Mouse (Mus musculus): ENCODE measurements around the gene Edn1. TPM values are rescaled to one million over a fixed set of nuclear protein-coding genes. Genes with fewer than 3 reads are reported as not detected.

Edn1 gene
- polyA plus RNA-seq, 1 experiment from 2014 or later = 1.5 TPM

- Histone ChIP-seq H3K9me3 (ENCODE audit: control insufficient read depth, low read length) (no peaks in the 10 kb centered on the region), H3K4me1 (replicated peaks; ENCODE audit: control insufficient read depth, insufficient read depth, low read length) (peaks cover 5% of the 10 kb centered on the region), H3K4me2 (ENCODE audit: low read length) (no peak overlapping the region), H3K9ac (replicated peaks; ENCODE audit: low read depth, low read length) (no peak overlapping the region), H3K36me3 (ENCODE audit: control insufficient read depth, insufficient read depth) (no peaks in the 10 kb centered on the region), H3K4me3 (replicated peaks; ENCODE audit: low read length) (no peak overlapping the region), H3K27me3 (replicated peaks; ENCODE audit: control insufficient read depth, insufficient read depth, low read length) (peaks cover 14% of the 10 kb centered on the region), H3K27ac (ENCODE audit: low read length) (no peak overlapping the region)
- WGBS = 75% methylated on average over 14 of the region's 14 CpGs
- no peak for ATAC-seq
Observed at GRCm38 (mm10) chr13:42306870-42307800, 5.9 kb downstream of the Edn1 start.

- ATAC-seq = no peak
- Histone ChIP-seq H3K27me3 (replicated peaks; ENCODE audit: control insufficient read depth, insufficient read depth, low read length) (peaks cover 3% of the 10 kb centered on the region), H3K4me3 (replicated peaks; ENCODE audit: low read length) (no peak overlapping the region), H3K36me3 (ENCODE audit: control insufficient read depth, insufficient read depth) (no peaks in the 10 kb centered on the region), H3K9me3 (ENCODE audit: control insufficient read depth, low read length) (no peaks in the 10 kb centered on the region), H3K9ac (replicated peaks; ENCODE audit: low read depth, low read length) (no peak overlapping the region), H3K4me1 (replicated peaks; ENCODE audit: control insufficient read depth, insufficient read depth, low read length) (no peaks in the 10 kb centered on the region), H3K4me2 (ENCODE audit: low read length) (no peak overlapping the region), H3K27ac (ENCODE audit: low read length) (no peak overlapping the region)
- 69% methylated on average over 16 of the region's 16 CpGs for WGBS
Observed at GRCm38 (mm10) chr13:42308368-42309103, 7.3 kb downstream of the Edn1 start.

DNA sequence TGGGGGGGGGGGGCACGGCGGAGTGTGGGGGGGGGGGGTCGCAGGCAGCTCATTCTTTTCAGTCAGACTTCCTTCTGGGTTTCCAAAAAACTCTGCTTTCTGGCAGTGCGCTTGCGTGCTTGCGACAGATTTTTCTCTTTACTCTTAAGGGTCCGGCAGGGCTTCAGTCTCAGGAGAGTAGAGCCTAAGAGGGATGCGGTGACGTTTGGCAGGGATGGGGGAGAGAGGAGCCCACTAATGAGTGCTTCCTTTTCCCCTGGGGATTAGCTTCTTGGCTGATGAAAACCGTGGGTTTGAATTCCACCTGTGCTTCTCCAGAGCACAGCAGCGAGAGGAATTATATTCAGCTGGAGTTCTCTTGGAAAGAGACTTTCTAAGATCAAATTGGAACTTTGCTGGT lies 8.5 kb downstream of the Edn1 start:
- Histone ChIP-seq H3K36me3 (ENCODE audit: control insufficient read depth, insufficient read depth) (no peaks in the 10 kb centered on the region), H3K27me3 (replicated peaks; ENCODE audit: control insufficient read depth, insufficient read depth, low read length) (no peaks in the 10 kb centered on the region), H3K4me3 (replicated peaks; ENCODE audit: low read length) (no peak overlapping the region), H3K4me1 (replicated peaks; ENCODE audit: control insufficient read depth, insufficient read depth, low read length) (no peaks in the 10 kb centered on the region), H3K4me2 (ENCODE audit: low read length) (no peak overlapping the region), H3K9ac (replicated peaks; ENCODE audit: low read depth, low read length) (no peak overlapping the region), H3K9me3 (ENCODE audit: control insufficient read depth, low read length) (no peaks in the 10 kb centered on the region), H3K27ac (ENCODE audit: low read length) (no peak overlapping the region)
- no peak for ATAC-seq
- WGBS = 26% methylated on average over 9 of the region's 11 CpGs

GRCm38 (mm10) chr13:42315628-42316027 lies 14.4 kb downstream of the Edn1 start:
- Histone ChIP-seq H3K9ac (replicated peaks; ENCODE audit: low read depth, low read length) (no peak overlapping the region), H3K4me3 (replicated peaks; ENCODE audit: low read length) (no peak overlapping the region), H3K27ac (ENCODE audit: low read length) (no peak overlapping the region), H3K9me3 (ENCODE audit: control insufficient read depth, low read length) (no peaks in the 10 kb centered on the region), H3K27me3 (replicated peaks; ENCODE audit: control insufficient read depth, insufficient read depth, low read length) (no peaks in the 10 kb centered on the region), H3K4me2 (ENCODE audit: low read length) (no peak overlapping the region), H3K36me3 (ENCODE audit: control insufficient read depth, insufficient read depth) (no peaks in the 10 kb centered on the region), H3K4me1 (replicated peaks; ENCODE audit: control insufficient read depth, insufficient read depth, low read length) (no peaks in the 10 kb centered on the region)
- no peak for ATAC-seq
- 82% methylated on average over 1 of the region's 1 CpGs for WGBS

- Histone ChIP-seq H3K27ac (ENCODE audit: low read length) (no peak overlapping the region), H3K27me3 (replicated peaks; ENCODE audit: control insufficient read depth, insufficient read depth, low read length) (no peaks in the 10 kb centered on the region), H3K9me3 (ENCODE audit: control insufficient read depth, low read length) (no peaks in the 10 kb centered on the region), H3K4me1 (replicated peaks; ENCODE audit: control insufficient read depth, insufficient read depth, low read length) (no peaks in the 10 kb centered on the region), H3K4me3 (replicated peaks; ENCODE audit: low read length) (no peak overlapping the region), H3K36me3 (ENCODE audit: control insufficient read depth, insufficient read depth) (no peaks in the 10 kb centered on the region), H3K4me2 (ENCODE audit: low read length) (no peak overlapping the region), H3K9ac (replicated peaks; ENCODE audit: low read depth, low read length) (no peak overlapping the region)
- no peak for ATAC-seq
- WGBS = 92% methylated on average over 4 of the region's 4 CpGs
Observed at GRCm38 (mm10) chr13:42317808-42318207, 16.5 kb downstream of the Edn1 start.

DNA sequence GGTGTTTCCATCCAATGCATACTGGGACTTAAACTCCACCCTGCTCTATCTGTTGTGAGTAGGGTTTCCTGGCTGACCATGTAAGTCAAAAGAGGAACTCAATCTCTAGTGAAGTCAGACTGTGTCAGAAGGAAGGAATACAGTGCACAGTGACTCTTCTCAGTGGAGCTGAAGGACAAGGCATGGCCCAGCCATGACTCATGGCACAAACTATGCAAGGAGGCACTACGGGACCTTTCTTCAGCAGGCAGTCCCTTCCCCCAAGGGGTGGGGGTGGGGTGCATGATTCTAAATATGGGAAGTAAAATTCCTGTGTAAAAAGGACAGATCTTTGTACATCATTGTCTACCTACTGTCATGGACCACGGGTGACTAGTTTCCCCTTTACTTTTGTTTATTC lies 27.3 kb downstream of the Edn1 start:
- 88% methylated on average over 2 of the region's 2 CpGs for WGBS
- no peak for ATAC-seq
- H3K36me3 ChIP-seq (ENCODE audit: control insufficient read depth, insufficient read depth) = no peaks in the 10 kb centered on the region

GRCm38 (mm10) chr13:42331104-42331503 lies 29.8 kb downstream of the Edn1 start:
- H3K9ac ChIP-seq (replicated peaks; ENCODE audit: low read depth, low read length) = no peak overlapping the region
- H3K27me3 ChIP-seq (replicated peaks; ENCODE audit: control insufficient read depth, insufficient read depth, low read length) = no peaks in the 10 kb centered on the region
- WGBS = 99% methylated on average over 2 of the region's 2 CpGs
- no peaks in the 10 kb centered on the region for H3K36me3 ChIP-seq (ENCODE audit: control insufficient read depth, insufficient read depth)
- no peaks in the 10 kb centered on the region for H3K9me3 ChIP-seq (ENCODE audit: control insufficient read depth, low read length)
- ATAC-seq = no peak
- H3K4me3 ChIP-seq (replicated peaks; ENCODE audit: low read length) = no peak overlapping the region
- H3K4me2 ChIP-seq (ENCODE audit: low read length) = no peak overlapping the region
- no peak overlapping the region for H3K27ac ChIP-seq (ENCODE audit: low read length)
- no peaks in the 10 kb centered on the region for H3K4me1 ChIP-seq (replicated peaks; ENCODE audit: control insufficient read depth, insufficient read depth, low read length)

More for the DNA sequence above, 27.3 kb downstream of the Edn1 start:
- Histone ChIP-seq H3K4me3 (replicated peaks; ENCODE audit: low read length) (no peak overlapping the region), H3K4me2 (ENCODE audit: low read length) (no peak overlapping the region), H3K27me3 (replicated peaks; ENCODE audit: control insufficient read depth, insufficient read depth, low read length) (no peaks in the 10 kb centered on the region), H3K27ac (ENCODE audit: low read length) (no peak overlapping the region), H3K9ac (replicated peaks; ENCODE audit: low read depth, low read length) (no peak overlapping the region), H3K4me1 (replicated peaks; ENCODE audit: control insufficient read depth, insufficient read depth, low read length) (no peaks in the 10 kb centered on the region), H3K9me3 (ENCODE audit: control insufficient read depth, low read length) (no peaks in the 10 kb centered on the region)

DNA sequence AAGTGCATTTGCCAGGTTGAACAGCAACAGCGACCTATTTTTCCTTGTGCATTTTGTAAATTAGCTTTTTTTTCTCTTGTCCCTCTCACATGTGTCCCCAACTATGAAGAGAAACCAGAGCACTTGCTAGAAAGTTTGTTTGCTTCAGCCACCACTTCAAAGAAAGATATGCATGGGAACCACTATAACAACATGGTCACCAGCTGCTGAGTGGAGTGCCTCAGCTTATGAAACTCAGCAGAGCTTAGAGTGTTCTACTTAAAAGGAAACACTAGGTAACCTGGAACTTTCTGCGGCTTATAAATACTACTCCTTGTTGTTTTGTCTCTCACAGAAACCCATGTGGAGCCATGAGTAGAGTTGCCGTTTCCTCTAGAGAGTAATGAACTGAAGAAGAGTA lies 33.7 kb downstream of the Edn1 start:
- Histone ChIP-seq H3K9me3 (ENCODE audit: control insufficient read depth, low read length) (no peaks in the 10 kb centered on the region), H3K9ac (replicated peaks; ENCODE audit: low read depth, low read length) (no peak overlapping the region), H3K4me2 (ENCODE audit: low read length) (no peak overlapping the region), H3K4me3 (replicated peaks; ENCODE audit: low read length) (no peak overlapping the region), H3K27ac (ENCODE audit: low read length) (no peak overlapping the region), H3K27me3 (replicated peaks; ENCODE audit: control insufficient read depth, insufficient read depth, low read length) (no peaks in the 10 kb centered on the region), H3K4me1 (replicated peaks; ENCODE audit: control insufficient read depth, insufficient read depth, low read length) (no peaks in the 10 kb centered on the region), H3K36me3 (ENCODE audit: control insufficient read depth, insufficient read depth) (no peaks in the 10 kb centered on the region)
- no peak for ATAC-seq
- 88% methylated on average over 3 of the region's 3 CpGs for WGBS

DNA sequence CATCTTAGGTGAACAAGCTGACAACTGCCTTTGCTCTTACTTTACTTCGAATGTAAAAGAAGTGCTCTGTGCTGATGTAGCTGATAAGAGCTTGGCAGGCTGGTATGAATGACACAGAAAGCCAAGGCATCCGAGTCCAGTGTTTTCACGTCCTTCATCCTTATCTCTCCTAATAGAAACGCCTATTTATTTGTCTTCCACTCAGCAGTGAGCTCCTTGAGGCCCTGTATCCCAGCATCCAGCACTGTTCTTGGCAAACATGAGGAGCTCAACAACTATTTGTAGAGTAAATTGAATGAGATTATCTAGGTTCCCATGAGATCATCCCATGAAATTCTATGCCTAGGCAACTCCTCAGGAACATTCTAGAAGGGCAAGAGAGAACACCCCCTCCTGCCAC lies 35.1 kb downstream of the Edn1 start:
- no peak overlapping the region for H3K4me3 ChIP-seq (replicated peaks; ENCODE audit: low read length)
- no peak for ATAC-seq
- H3K4me2 ChIP-seq (ENCODE audit: low read length) = no peak overlapping the region
- H3K27me3 ChIP-seq (replicated peaks; ENCODE audit: control insufficient read depth, insufficient read depth, low read length) = no peaks in the 10 kb centered on the region
- WGBS = 80% methylated on average over 4 of the region's 4 CpGs
- no peak overlapping the region for H3K27ac ChIP-seq (ENCODE audit: low read length)
- no peaks in the 10 kb centered on the region for H3K9me3 ChIP-seq (ENCODE audit: control insufficient read depth, low read length)
- no peaks in the 10 kb centered on the region for H3K36me3 ChIP-seq (ENCODE audit: control insufficient read depth, insufficient read depth)
- H3K9ac ChIP-seq (replicated peaks; ENCODE audit: low read depth, low read length) = no peak overlapping the region
- H3K4me1 ChIP-seq (replicated peaks; ENCODE audit: control insufficient read depth, insufficient read depth, low read length) = no peaks in the 10 kb centered on the region

Data from forebrain, embryonic 16.5 days (tissue).